Mouse (Mus musculus): ENCODE data around the gene Tmem135.

GRCm38 (mm10) chr7:89257871-89258502, 146.0 kb downstream of the Tmem135 start:
- TF ChIP-seq POLR2A (IDR thresholded peaks at IDR 0.05; ENCODE audit: borderline replicate concordance, control insufficient read depth, low read depth, low read length): no peak
- TF ChIP-seq CTCF (IDR thresholded peaks at IDR 0.05; ENCODE audit: control insufficient read depth, insufficient read depth, low read length): no peak

Measured in bone marrow, adult 2 months (tissue).